Mouse (Mus musculus) kidney, adult 2 months (tissue): ENCODE measurements at regions not wholly inside any gene's neighbourhood (a gene's known extent, or its start where the extent isn't known, plus 50 kb on each side); places are given as distances from the start of the nearest gene placed in this dataset.

ENCODE experiments used
- CTCF ChIP-seq: fragments of 200-500 bp; conservative IDR thresholded peaks from 2 replicates; pipeline ENCODE4 v1.5.1; 2011; ENCODE audit warnings: low read depth, mild to moderate bottlenecking, control low read depth, low read length, moderate library complexity, mixed read lengths; ENCODE audit not compliant: insufficient read depth, insufficient read length
- POLR2A ChIP-seq: fragments of 200-500 bp; IDR thresholded peaks from one replicate; pipeline ENCODE4 v1.6.1; 2011; ENCODE audit warnings: low read depth, low read length, control low read depth

DNA sequence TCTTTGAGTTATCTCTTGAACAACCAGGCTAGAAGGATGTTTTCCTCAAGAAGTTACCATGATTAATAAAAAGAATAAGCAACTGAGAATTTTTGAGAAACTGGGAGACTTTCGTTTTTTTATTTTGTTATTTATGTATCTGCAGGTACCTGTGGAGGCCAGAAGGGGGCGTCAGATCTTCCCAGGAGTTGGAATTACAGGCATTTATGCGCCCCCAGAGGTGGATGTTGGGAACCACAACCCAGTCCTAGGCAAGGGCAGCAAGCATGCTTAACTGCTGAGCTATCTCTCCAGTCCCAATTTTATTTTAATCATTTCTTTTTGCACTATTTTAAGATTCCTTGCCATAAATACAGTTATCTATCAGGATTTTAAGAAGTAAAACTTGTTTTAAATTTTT is 140.0 kb upstream of the Lmcd1 start:
- TF ChIP-seq CTCF (peak; percentile 50), POLR2A (no peak)
